Mouse (Mus musculus) erythroblast, embryonic 14.5 days (primary cell): ENCODE data around the gene Alk. TPM values are rescaled to one million over a fixed set of nuclear protein-coding genes. Genes with fewer than 3 reads are reported as not detected.

Experiments
- H3K27me3 ChIP-seq: 2 replicates; pipeline ENCODE4 v1.6.1; 2012; ENCODE audit warnings: inconsistent platforms; ENCODE audit not compliant: control insufficient read depth
- H3K36me3 ChIP-seq: 2 replicates; pipeline ENCODE4 v1.6.1; 2012; ENCODE audit warnings: mild to moderate bottlenecking, inconsistent platforms; ENCODE audit not compliant: control insufficient read depth
- H3K4me1 ChIP-seq: 2 replicates; pipeline ENCODE4 v1.6.1; 2012; ENCODE audit warnings: inconsistent platforms; ENCODE audit not compliant: control insufficient read depth
- H3K4me3 ChIP-seq: replicated peaks from 2 replicates; pipeline ENCODE3; 2012; ENCODE audit warnings: moderate library complexity, mild to moderate bottlenecking, inconsistent platforms
- H3K9me3 ChIP-seq: 2 replicates; pipeline ENCODE4 v1.6.1; 2012; ENCODE audit warnings: low read length, inconsistent platforms, mixed read lengths; ENCODE audit not compliant: control insufficient read depth
- GATA1 ChIP-seq: IDR thresholded peaks from 2 replicates; pipeline ENCODE4 v1.6.1; 2012; ENCODE audit warnings: low read length, inconsistent platforms, mixed read lengths
- TAL1 ChIP-seq: IDR thresholded peaks from 3 replicates; pipeline ENCODE4 v1.6.1; 2012; ENCODE audit warnings: low read length, inconsistent platforms, mixed read lengths
- polyA plus RNA-seq: library from polyadenylated mRNA; stranded (reverse); fragments of >175 nt; gene quantifications from 2 replicates; pipeline ENCODE4 v1.2.3, GENCODE M21; 2012

The Alk gene
- polyA plus RNA-seq, 1 experiment, result not detected

DNA sequence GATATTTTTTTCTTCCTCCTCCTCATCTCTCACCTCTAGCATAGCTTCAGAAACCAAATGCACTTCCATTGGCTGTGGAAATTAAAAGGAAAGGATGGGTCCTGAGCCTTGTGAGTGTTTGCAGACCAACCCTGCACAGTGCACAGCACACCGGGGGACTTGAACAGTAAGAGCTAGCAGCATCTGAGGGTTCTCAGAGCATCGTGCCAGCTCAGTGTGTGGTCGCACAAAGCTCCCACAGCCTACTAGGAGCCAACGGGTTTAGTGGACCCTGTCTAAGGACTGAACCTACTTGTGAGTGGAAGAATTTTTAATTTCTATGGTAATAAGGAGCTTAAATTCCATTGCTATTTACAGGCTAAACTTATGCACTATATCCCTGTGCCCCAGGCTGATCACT is 58.2 kb downstream of the Alk start:
- Histone ChIP-seq H3K36me3 (no peaks in the 10 kb centered on the region), H3K27me3 (no peaks in the 10 kb centered on the region), H3K4me1 (no peaks in the 10 kb centered on the region), H3K4me3 (no peak overlapping the region), H3K9me3 (peaks cover 17% of the 10 kb centered on the region; the same call in 1 of the 2 replicates)
- TF ChIP-seq TAL1, result no peak

DNA sequence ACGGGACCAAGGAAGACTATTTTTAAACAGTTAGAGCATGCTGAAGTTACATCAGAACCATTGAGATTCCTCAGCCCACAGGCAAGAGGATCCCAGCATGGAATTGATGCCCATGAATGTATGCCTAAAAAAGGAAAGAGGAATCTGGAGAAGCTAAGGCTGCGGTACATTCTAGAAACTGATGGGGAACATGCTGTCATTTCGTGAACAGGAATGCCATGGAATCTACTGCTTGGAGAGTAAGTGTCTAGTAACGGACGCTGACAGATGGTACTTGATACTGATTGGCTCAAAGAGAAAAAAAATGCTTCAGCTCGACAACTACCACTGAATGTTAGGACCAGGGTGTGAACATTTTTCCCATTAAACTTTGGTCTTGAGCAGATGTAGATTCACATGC is 69.1 kb downstream of the Alk start:
- TF ChIP-seq TAL1, result no peak
- no peak for TF ChIP-seq GATA1
- H3K4me1 ChIP-seq, result no peaks in the 10 kb centered on the region
- H3K9me3 ChIP-seq, result peaks cover 34% of the 10 kb centered on the region

DNA sequence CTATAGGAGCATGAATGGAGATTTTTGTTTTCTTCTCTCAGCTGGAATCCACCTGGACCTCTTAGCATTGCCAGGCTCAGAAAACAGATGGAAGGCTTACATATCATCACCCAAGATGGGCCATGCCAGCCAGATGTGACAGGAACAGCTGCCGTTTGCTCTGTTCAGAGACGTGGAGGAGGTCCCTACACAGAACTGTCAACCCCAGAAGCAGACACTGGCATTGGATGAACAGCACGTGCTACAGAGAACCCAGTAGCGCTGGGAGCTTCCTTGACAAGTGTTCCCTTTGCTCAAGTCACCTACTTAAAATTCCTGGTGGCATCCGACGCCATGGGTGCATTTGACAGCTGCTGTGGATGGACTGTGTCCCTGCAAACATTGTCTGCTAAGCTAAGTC is 72.2 kb downstream of the Alk start:
- H3K4me3 ChIP-seq, result no peak overlapping the region
- H3K36me3 ChIP-seq, result no peaks in the 10 kb centered on the region
- TF ChIP-seq GATA1, result no peak
- TF ChIP-seq TAL1, result no peak
- no peaks in the 10 kb centered on the region for H3K4me1 ChIP-seq
- H3K9me3 ChIP-seq, result peaks cover 44% of the 10 kb centered on the region
- H3K27me3 ChIP-seq, result no peaks in the 10 kb centered on the region

More for the DNA sequence above, 69.1 kb downstream of the Alk start:
- no peaks in the 10 kb centered on the region for H3K27me3 ChIP-seq
- no peaks in the 10 kb centered on the region for H3K36me3 ChIP-seq
- H3K4me3 ChIP-seq, result no peak overlapping the region

DNA sequence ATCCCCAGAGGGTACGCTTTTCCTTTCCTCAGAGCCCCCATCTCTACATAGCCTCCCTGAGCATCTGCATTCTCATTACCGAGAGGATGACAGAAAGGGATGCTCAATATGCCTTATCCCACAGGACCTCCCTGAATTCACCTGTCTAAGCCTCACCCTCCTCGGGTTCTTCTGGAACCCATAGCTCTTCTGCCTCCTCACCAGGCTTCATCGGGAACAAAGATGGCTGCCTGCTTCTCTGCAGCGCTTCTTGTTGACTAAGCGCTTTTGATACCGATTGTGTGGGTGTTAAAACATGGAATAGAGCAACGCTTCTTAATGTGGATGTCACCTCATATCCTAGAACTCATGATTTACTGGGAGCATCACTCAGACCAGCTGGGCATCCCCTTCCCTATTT is 75.9 kb downstream of the Alk start:
- no peaks in the 10 kb centered on the region for H3K36me3 ChIP-seq
- TF ChIP-seq TAL1, result no peak
- no peak for TF ChIP-seq GATA1
- no peaks in the 10 kb centered on the region for H3K4me1 ChIP-seq
- H3K27me3 ChIP-seq, result no peaks in the 10 kb centered on the region
- H3K9me3 ChIP-seq, result peaks cover 43% of the 10 kb centered on the region
- no peak overlapping the region for H3K4me3 ChIP-seq

DNA sequence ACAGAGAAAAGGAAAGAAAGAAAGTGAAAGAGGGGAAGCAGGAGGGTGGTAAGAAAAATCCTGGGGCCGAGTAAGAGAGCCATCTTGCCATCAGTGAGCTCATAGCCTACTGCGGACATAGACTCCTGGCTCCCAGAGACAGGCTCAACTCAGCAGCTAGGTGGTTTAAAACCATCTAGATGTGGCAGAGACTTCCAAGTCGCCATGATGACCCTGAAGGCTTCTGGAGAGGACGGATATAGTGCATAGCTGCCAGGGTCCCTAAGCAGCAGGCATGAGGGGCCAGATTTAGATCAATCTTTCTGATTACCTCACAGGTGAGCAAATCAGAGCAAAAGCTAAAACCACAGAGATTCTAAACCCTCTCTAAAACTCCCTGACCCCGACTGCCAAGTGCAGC is 76.9 kb downstream of the Alk start:
- no peak for TF ChIP-seq TAL1
- TF ChIP-seq GATA1, result no peak
- no peaks in the 10 kb centered on the region for H3K4me1 ChIP-seq
- peaks cover 44% of the 10 kb centered on the region for H3K9me3 ChIP-seq
- no peaks in the 10 kb centered on the region for H3K36me3 ChIP-seq
- H3K27me3 ChIP-seq, result no peaks in the 10 kb centered on the region
- no peak overlapping the region for H3K4me3 ChIP-seq

DNA sequence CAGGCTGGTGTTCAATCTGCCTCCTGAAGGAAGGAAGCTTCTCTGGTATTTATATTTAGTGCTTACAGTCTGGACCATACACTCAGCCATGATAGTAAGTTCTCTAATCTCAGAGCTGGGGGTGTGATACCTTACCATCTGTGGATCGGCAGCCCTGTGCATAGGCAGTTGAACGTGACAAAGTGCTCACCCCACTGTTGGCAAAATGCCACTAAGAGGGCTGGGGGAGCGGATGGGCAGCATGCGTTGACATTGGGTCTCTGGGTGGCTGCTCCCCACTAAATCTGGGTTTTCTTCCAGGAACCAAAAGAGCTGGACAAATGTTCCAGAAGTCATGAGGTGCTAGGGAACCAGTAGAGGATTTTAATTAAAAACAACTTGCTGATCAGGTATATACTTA is 78.1 kb downstream of the Alk start:
- TF ChIP-seq TAL1 (no peak), GATA1 (no peak)
- no peaks in the 10 kb centered on the region for H3K27me3 ChIP-seq
- no peaks in the 10 kb centered on the region for H3K36me3 ChIP-seq
- no peak overlapping the region for H3K4me3 ChIP-seq
- peaks cover 40% of the 10 kb centered on the region for H3K9me3 ChIP-seq
- H3K4me1 ChIP-seq, result no peaks in the 10 kb centered on the region

DNA sequence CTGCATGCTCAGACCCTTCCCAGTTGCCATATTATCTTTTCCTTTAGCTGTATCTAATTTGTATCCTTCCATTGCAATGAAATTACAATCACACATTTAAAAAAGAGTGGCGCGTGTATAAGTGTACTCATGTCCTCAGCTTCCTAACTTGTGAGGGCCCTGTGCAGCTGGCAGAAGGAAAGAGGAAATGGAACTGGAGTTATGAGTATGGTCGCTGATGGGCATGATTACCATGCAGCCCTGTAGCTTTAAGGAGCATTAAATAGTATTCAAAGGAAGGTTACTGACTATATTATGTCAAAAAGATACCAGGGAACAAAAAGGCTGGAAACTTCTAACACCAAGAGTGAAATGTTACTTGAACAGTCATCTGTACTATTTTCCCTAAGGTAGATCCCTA is 79.6 kb downstream of the Alk start:
- H3K36me3 ChIP-seq, result no peaks in the 10 kb centered on the region
- H3K4me1 ChIP-seq, result no peaks in the 10 kb centered on the region
- H3K27me3 ChIP-seq, result no peaks in the 10 kb centered on the region
- TF ChIP-seq TAL1 (no peak), GATA1 (no peak)
- peaks cover 35% of the 10 kb centered on the region for H3K9me3 ChIP-seq
- no peak overlapping the region for H3K4me3 ChIP-seq

DNA sequence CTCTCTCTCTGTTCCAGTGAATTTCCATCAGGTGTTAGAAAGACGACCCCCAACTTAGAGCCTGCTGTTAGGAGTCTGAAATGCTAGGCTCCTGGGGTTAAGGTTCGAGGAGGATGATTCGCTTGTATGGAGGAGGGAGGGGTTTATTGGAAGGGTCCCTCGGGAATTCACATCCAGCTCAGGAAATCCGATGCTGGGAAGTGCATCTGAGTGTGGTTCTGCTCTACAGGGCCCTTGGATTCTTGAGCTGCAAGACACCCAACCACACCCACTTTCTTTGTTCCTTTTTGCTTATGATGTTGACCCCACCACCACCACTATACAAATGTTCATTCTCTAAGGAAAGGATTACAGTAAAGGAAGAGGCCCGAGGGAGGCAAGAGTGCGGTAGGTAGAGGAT is 81.4 kb downstream of the Alk start:
- Histone ChIP-seq H3K4me1 (no peaks in the 10 kb centered on the region), H3K27me3 (no peaks in the 10 kb centered on the region), H3K36me3 (no peaks in the 10 kb centered on the region), H3K4me3 (no peak overlapping the region), H3K9me3 (peaks cover 26% of the 10 kb centered on the region)
- no peak for TF ChIP-seq GATA1
- TF ChIP-seq TAL1, result no peak

DNA sequence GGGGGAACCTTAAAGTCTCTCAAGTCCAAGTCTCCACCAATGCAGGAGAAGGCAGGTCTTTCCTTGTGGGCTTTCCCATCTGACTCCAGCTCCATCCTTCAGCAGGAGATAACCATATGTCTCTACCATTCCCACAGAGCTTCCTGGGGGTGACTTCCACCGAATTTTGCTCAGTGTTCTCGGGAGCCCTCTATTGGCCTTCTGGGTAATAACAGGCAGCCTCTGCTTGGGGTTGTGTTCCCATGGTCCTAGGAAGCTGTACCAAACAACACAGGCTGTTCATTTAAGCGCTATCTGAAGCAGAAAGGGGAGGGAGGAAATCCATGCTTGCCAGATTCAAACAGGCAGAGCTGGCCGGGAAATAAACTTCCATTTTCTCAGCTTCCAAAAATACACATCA is 82.0 kb downstream of the Alk start:
- TF ChIP-seq GATA1 (no peak), TAL1 (no peak)
- H3K9me3 ChIP-seq, result peaks cover 24% of the 10 kb centered on the region

DNA sequence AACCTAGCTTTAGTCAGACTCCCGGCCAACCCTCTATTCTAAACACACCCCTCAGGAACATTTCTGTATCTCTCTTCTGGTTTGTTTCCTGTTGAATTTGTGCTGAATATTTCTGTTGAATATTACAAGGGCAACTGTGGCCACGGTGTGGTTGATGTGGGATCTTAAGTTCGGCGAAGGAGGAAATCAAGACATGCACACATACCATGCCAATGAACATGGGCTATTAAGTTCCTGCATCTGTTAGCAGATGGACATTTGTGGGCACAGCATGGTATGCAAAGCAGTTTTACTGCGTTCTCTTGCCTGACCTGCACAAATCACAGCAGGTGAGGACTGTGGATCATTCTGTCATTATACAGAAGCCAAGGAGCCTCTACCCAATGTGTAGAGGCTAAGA is 83.1 kb downstream of the Alk start:
- no peak for TF ChIP-seq GATA1
- no peak overlapping the region for H3K4me3 ChIP-seq
- peaks cover 24% of the 10 kb centered on the region for H3K9me3 ChIP-seq

More for the DNA sequence above, 82.0 kb downstream of the Alk start:
- no peaks in the 10 kb centered on the region for H3K27me3 ChIP-seq
- no peaks in the 10 kb centered on the region for H3K36me3 ChIP-seq
- no peak overlapping the region for H3K4me3 ChIP-seq
- no peaks in the 10 kb centered on the region for H3K4me1 ChIP-seq

More for the DNA sequence above, 83.1 kb downstream of the Alk start:
- Histone ChIP-seq H3K27me3 (no peaks in the 10 kb centered on the region), H3K36me3 (no peaks in the 10 kb centered on the region), H3K4me1 (no peaks in the 10 kb centered on the region)
